Mouse (Mus musculus): Measurements from ENCODE around the gene Nit2.

Gene Nit2

GRCm38 (mm10) chr16:57127825-57128224 is 39.3 kb downstream of the Nit2 start:
- ChIA-PET CTCF (interaction anchor here in 2 of 4 experiments (0.7 to 1.0 kb wide), 2 partner anchors 18 to 101 kb away, joined by 3 to 15 read pairs; no protein-coding TSS in a partner anchor), POLR2A (interaction anchor here in 3 of 4 experiments (0.6 to 2.0 kb wide), 12 partner anchors 13 to 153 kb away, joined by 3 to 10 read pairs (median 4); partner anchors contain the start of gene Nit2 (in 2 of the 3))

- POLR2A ChIA-PET: interaction anchor here in 3 of 4 experiments (0.6 to 2.0 kb wide), 13 partner anchors 9 to 1147 kb away, joined by 3 to 7 read pairs (median 5); partner anchors contain the start of genes Nit2 (in 2 of the 3) and Tfg (in 1 of the 3)
- CTCF ChIA-PET: interaction anchor here in 3 of 4 experiments (0.6 kb wide), 3 partner anchors 15 to 312 kb away, joined by 3 to 13 read pairs (median 5); no protein-coding TSS in a partner anchor
Measured at GRCm38 (mm10) chr16:57126268-57126667, 40.9 kb downstream of the Nit2 start.

DNA sequence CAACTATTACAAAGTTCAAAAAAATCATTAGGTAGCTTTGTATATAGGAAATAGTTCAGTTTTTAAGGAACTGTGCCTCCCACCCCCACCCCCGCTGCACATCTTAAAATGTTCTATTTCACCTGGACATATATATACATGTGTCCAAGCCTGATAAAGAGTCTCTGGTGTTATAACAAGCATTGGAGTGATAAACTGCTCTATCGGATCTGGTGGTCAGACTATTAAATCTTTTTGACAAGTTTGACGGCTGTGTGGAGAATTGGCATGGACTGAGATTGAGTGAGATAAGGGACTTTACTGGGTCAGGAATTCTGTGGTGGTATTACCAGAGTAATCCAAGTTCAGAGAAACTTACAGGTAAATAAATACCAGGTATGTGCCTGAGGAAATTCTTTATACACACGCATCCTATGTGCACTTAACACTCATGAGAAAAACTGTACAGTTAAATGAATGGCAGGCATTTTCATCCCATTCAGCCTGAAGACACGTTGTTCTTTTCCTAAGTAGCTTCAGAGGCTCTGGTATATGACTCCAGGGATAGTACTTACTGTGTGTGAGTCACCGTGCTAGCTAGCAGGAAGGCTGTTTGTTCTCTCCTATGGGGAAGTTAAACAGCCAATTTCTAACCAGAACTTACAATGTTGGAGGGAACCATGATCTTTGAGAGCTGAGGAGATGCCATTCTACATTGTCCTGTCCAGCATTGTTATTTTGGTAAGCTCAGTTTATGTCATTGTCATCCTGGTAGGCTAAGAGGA is 44.3 kb downstream of the Nit2 start:
- ChIA-PET CTCF (interaction anchor here in 2 of 4 experiments (0.6 to 1.0 kb wide), 3 partner anchors 43 to 485 kb away, joined by 3 read pairs; partner anchors contain the start of gene Nit2 (in 1 of the 2)), POLR2A (interaction anchor here (0.6 to 3.7 kb wide), 31 partner anchors 8 to 1172 kb away, joined by 3 to 24 read pairs (median 4); partner anchors contain the start of genes Nit2 (in 2 of the 4), Tbc1d23 (in 1 of the 4) and Tfg (in 1 of the 4))

- ChIA-PET POLR2A (interaction anchor here (0.5 to 3.7 kb wide), 34 partner anchors 9 to 1171 kb away, joined by 3 to 24 read pairs (median 4); partner anchors contain the start of genes Nit2 (in 2 of the 4), Cmss1 (in 1 of the 4), Tbc1d23 (in 1 of the 4) and Tfg (in 1 of the 4)), CTCF (interaction anchor here in 3 of 4 experiments (0.6 to 1.0 kb wide), 3 partner anchors 16 to 45 kb away, joined by 3 to 4 read pairs (median 3); partner anchors contain the start of gene Nit2 (in 1 of the 3))
Measured at GRCm38 (mm10) chr16:57121816-57122415, 45.2 kb downstream of the Nit2 start.

GRCm38 (mm10) chr16:57120913-57121815 is 46.0 kb downstream of the Nit2 start, which contains the start of gene Tomm70a:
Gene Tomm70a, plus strand, starts transcription at chr16:57121703.
- CTCF ChIA-PET: interaction anchor here (0.5 to 1.0 kb wide), 4 partner anchors 15 to 46 kb away, joined by 3 to 4 read pairs (median 4); partner anchors contain the start of gene Nit2 (in 1 of the 4)

GRCm38 (mm10) chr16:57117562-57117961 is 49.6 kb downstream of the Nit2 start:
- ChIA-PET CTCF (no interaction called here), POLR2A (no interaction called here)

More at GRCm38 (mm10) chr16:57120913-57121815, 46.0 kb downstream of the Nit2 start, which contains the start of gene Tomm70a:
- POLR2A ChIA-PET: interaction anchor here in 3 of 4 experiments (0.5 to 3.7 kb wide), 26 partner anchors 10 to 1186 kb away, joined by 3 to 22 read pairs (median 4); partner anchors contain the start of genes Nit2 (in 2 of the 3), Tbc1d23 (in 2 of the 3), Cep97 (in 1 of the 3) and Cmss1 (in 1 of the 3)

DNA sequence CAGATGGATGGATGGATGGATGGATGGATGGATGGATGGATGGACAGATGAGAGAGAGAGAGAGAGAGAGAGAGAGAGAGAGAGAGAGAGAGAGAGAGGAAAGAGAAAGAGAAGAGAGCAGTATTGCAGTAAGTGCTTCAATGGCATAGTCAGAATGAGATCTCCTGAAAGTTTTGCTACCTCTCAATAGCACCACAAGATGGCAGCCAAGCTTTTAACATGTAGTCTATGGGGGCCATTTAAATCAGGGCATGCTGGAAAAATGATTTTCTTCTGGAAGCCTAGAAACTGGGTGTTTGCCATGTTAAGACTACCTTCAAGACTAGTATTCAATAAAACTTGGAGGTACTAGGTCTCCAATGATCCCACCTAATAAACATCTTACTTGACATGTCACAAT is 51.1 kb downstream of the Nit2 start:
- ChIA-PET POLR2A (interaction anchor here in 1 of 4 experiments (0.7 kb wide), 1 partner anchor 60 kb away, joined by 3 read pairs; no protein-coding TSS in a partner anchor), CTCF (interaction anchor here in 2 of 4 experiments (0.5 to 1.7 kb wide), 3 partner anchors 50 to 341 kb away, joined by 3 to 7 read pairs (median 4); no protein-coding TSS in a partner anchor)
